Mouse (Mus musculus) ovary, adult 18-20 months (tissue): ENCODE measurements around the gene Zmiz1.

Experiments used
- DNase-seq: peaks from one replicate; pipeline ENCODE4 v3.0.0; 2022; ENCODE audit warnings: low spot score, mixed read lengths

Gene Zmiz1

GRCm38 (mm10) chr14:25534918-25535582 lies 76.1 kb downstream of the Zmiz1 start:
- no peak for DNase-seq

GRCm38 (mm10) chr14:25535583-25535943 lies 76.6 kb downstream of the Zmiz1 start:
- no peak for DNase-seq

GRCm38 (mm10) chr14:25536476-25536875 lies 77.5 kb downstream of the Zmiz1 start:
- no peak for DNase-seq

- no peak for DNase-seq
Observed at GRCm38 (mm10) chr14:25537351-25537750, 78.4 kb downstream of the Zmiz1 start.

- no peak for DNase-seq
Observed at GRCm38 (mm10) chr14:25538522-25538921, 79.5 kb downstream of the Zmiz1 start.

GRCm38 (mm10) chr14:25539493-25540116 lies 80.6 kb downstream of the Zmiz1 start:
- no peak for DNase-seq

- no peak for DNase-seq
Observed at GRCm38 (mm10) chr14:25540172-25540571, 81.2 kb downstream of the Zmiz1 start.

GRCm38 (mm10) chr14:25541213-25541612 lies 82.2 kb downstream of the Zmiz1 start:
- DNase-seq, result no peak

- no peak for DNase-seq
Observed at GRCm38 (mm10) chr14:25543098-25543497, 84.1 kb downstream of the Zmiz1 start.

- DNase-seq, result no peak
Observed at GRCm38 (mm10) chr14:25543927-25544326, 84.9 kb downstream of the Zmiz1 start.

GRCm38 (mm10) chr14:25546852-25547621 lies 88.1 kb downstream of the Zmiz1 start:
- peak; percentile 76 for DNase-seq

GRCm38 (mm10) chr14:25547882-25548281 lies 88.9 kb downstream of the Zmiz1 start:
- no peak for DNase-seq

GRCm38 (mm10) chr14:25548650-25549049 lies 89.7 kb downstream of the Zmiz1 start:
- DNase-seq, result peak; percentile 48

- no peak for DNase-seq
Observed at GRCm38 (mm10) chr14:25549125-25549524, 90.1 kb downstream of the Zmiz1 start.

GRCm38 (mm10) chr14:25549871-25550840 lies 91.2 kb downstream of the Zmiz1 start:
- no peak for DNase-seq

- no peak for DNase-seq
Observed at GRCm38 (mm10) chr14:25551731-25552130, 92.7 kb downstream of the Zmiz1 start.

- no peak for DNase-seq
Observed at GRCm38 (mm10) chr14:25553382-25553781, 94.4 kb downstream of the Zmiz1 start.

GRCm38 (mm10) chr14:25554781-25555180 lies 95.8 kb downstream of the Zmiz1 start:
- no peak for DNase-seq

GRCm38 (mm10) chr14:25555291-25555781 lies 96.4 kb downstream of the Zmiz1 start:
- DNase-seq, result peak; percentile 54

GRCm38 (mm10) chr14:25555848-25556247 lies 96.9 kb downstream of the Zmiz1 start:
- no peak for DNase-seq

- no peak for DNase-seq
Observed at GRCm38 (mm10) chr14:25557014-25557413, 98.0 kb downstream of the Zmiz1 start.

- no peak for DNase-seq
Observed at GRCm38 (mm10) chr14:25558479-25558878, 99.5 kb downstream of the Zmiz1 start.
